Mouse (Mus musculus) stomach, embryonic 14.5 days (tissue): ENCODE measurements at regions not wholly inside any gene's neighbourhood (a gene's known extent, or its start where the extent isn't known, plus 50 kb on each side); places are given as distances from the start of the nearest gene placed in this dataset.

ENCODE experiments used
- ATAC-seq: fragments of 200-750 bp; cut with Nextera tagmentation; 2 replicates; pipeline ENCODE4 v1.8.0; 2017; ENCODE audit warnings: low read depth, moderate TSS enrichment; ENCODE audit not compliant: insufficient number of reproducible peaks, insufficient read depth, low FRiP score
- H3K27ac ChIP-seq: fragments of 300-500 bp; sonication (generic); 2 replicates; pipeline ENCODE4 v1.5.1; 2014; ENCODE audit warnings: mild to moderate bottlenecking, low read length, moderate library complexity, mixed read lengths
- H3K27me3 ChIP-seq: fragments of 300-500 bp; sonication (generic); 2 replicates; pipeline ENCODE4 v1.6.1; 2014; ENCODE audit warnings: low read length, control low read depth, mixed read lengths; ENCODE audit not compliant: control insufficient read depth, insufficient read depth
- H3K36me3 ChIP-seq: fragments of 300-500 bp; sonication (generic); 2 replicates; pipeline ENCODE4 v1.6.1; 2014; ENCODE audit warnings: mild to moderate bottlenecking, control low read depth, low read length, moderate library complexity, mixed read lengths; ENCODE audit not compliant: control insufficient read depth, insufficient read depth
- H3K4me1 ChIP-seq: fragments of 300-500 bp; sonication (generic); 2 replicates; pipeline ENCODE4 v1.6.1; 2014; ENCODE audit warnings: low read length, control low read depth, mixed read lengths; ENCODE audit not compliant: control insufficient read depth, insufficient read depth
- H3K4me2 ChIP-seq: fragments of 300-500 bp; sonication (generic); replicated peaks from 2 replicates; pipeline ENCODE4 v1.6.1; 2014; ENCODE audit warnings: low read depth, low read length, control low read depth
- H3K4me3 ChIP-seq: fragments of 300-500 bp; sonication (generic); 2 replicates; pipeline ENCODE4 v1.5.1; 2014; ENCODE audit warnings: low read depth, low read length, control low read depth
- H3K9ac ChIP-seq: fragments of 300-500 bp; sonication (generic); replicated peaks from 2 replicates; pipeline ENCODE4 v1.6.1; 2014; ENCODE audit warnings: low read depth, mild to moderate bottlenecking, control low read depth, low read length, moderate library complexity, mixed read lengths
- H3K9me3 ChIP-seq: fragments of 300-500 bp; sonication (generic); 2 replicates; pipeline ENCODE4 v1.6.1; 2016; ENCODE audit warnings: low read depth, low read length, control low read depth; ENCODE audit not compliant: control insufficient read depth
- WGBS: fragments of 180-500 bp; shearing (Covaris S2); extraction: QIAGEN DNeasy Blood & Tissue Kit; methylation state at CpG from one replicate; pipeline ENCODE4 v1.1.7; 2014; 5-methylcytosine and 5-hydroxymethylcytosine counted together

- H3K4me1 ChIP-seq = no peaks in the 10 kb centered on the region
- no peak overlapping the region for H3K9ac ChIP-seq
- ATAC-seq = no peak
- no peaks in the 10 kb centered on the region for H3K36me3 ChIP-seq
- H3K27me3 ChIP-seq = no peaks in the 10 kb centered on the region
- no peak overlapping the region for H3K4me2 ChIP-seq
- H3K27ac ChIP-seq = no peak overlapping the region
- H3K4me3 ChIP-seq = no peak overlapping the region
- H3K9me3 ChIP-seq = no peaks in the 10 kb centered on the region
Observed at GRCm38 (mm10) chr17:76205082-76205481, 653.3 kb upstream of the Fam98a start.

GRCm38 (mm10) chr17:76184813-76185212 is 633.1 kb upstream of the Fam98a start:
- no peak overlapping the region for H3K4me2 ChIP-seq
- no peak for ATAC-seq
- H3K27me3 ChIP-seq = no peaks in the 10 kb centered on the region
- H3K36me3 ChIP-seq = no peaks in the 10 kb centered on the region
- H3K4me1 ChIP-seq = no peaks in the 10 kb centered on the region
- 49% methylated on average over 2 of the region's 2 CpGs for WGBS
- no peak overlapping the region for H3K4me3 ChIP-seq
- no peak overlapping the region for H3K9ac ChIP-seq
- H3K9me3 ChIP-seq = no peaks in the 10 kb centered on the region
- no peak overlapping the region for H3K27ac ChIP-seq

GRCm38 (mm10) chr17:76136660-76137495 is 585.1 kb upstream of the Fam98a start:
- no peak overlapping the region for H3K4me2 ChIP-seq
- no peak for ATAC-seq
- no peaks in the 10 kb centered on the region for H3K27me3 ChIP-seq
- H3K4me3 ChIP-seq = no peak overlapping the region
- H3K9ac ChIP-seq = no peak overlapping the region
- H3K9me3 ChIP-seq = no peaks in the 10 kb centered on the region
- no peak overlapping the region for H3K27ac ChIP-seq
- no peaks in the 10 kb centered on the region for H3K4me1 ChIP-seq
- no peaks in the 10 kb centered on the region for H3K36me3 ChIP-seq

- no peak for ATAC-seq
- Histone ChIP-seq H3K4me1 (no peaks in the 10 kb centered on the region), H3K36me3 (no peaks in the 10 kb centered on the region), H3K27me3 (no peaks in the 10 kb centered on the region), H3K9ac (no peak overlapping the region), H3K4me3 (no peak overlapping the region), H3K27ac (no peak overlapping the region), H3K4me2 (no peak overlapping the region), H3K9me3 (no peaks in the 10 kb centered on the region)
- 58% methylated on average over 3 of the region's 3 CpGs for WGBS
Observed at GRCm38 (mm10) chr17:76134030-76134429, 582.3 kb upstream of the Fam98a start.

- ATAC-seq = no peak
- Histone ChIP-seq H3K4me2 (no peak overlapping the region), H3K9ac (no peak overlapping the region)
Observed at GRCm38 (mm10) chr17:76125260-76125659, 573.5 kb upstream of the Fam98a start.

GRCm38 (mm10) chr17:76111315-76112195 is 559.8 kb upstream of the Fam98a start:
- Histone ChIP-seq H3K36me3 (no peaks in the 10 kb centered on the region), H3K4me1 (no peaks in the 10 kb centered on the region), H3K9me3 (no peaks in the 10 kb centered on the region), H3K4me3 (no peak overlapping the region), H3K27ac (no peak overlapping the region), H3K9ac (no peak overlapping the region), H3K27me3 (no peaks in the 10 kb centered on the region), H3K4me2 (no peak overlapping the region)
- ATAC-seq = no peak
- WGBS = 77% methylated on average over 9 of the region's 9 CpGs

More at GRCm38 (mm10) chr17:76125260-76125659, 573.5 kb upstream of the Fam98a start:
- Histone ChIP-seq H3K36me3 (no peaks in the 10 kb centered on the region), H3K4me1 (no peaks in the 10 kb centered on the region), H3K27me3 (no peaks in the 10 kb centered on the region), H3K27ac (no peak overlapping the region), H3K9me3 (no peaks in the 10 kb centered on the region), H3K4me3 (no peak overlapping the region)
- 87% methylated on average over 5 of the region's 5 CpGs for WGBS

GRCm38 (mm10) chr17:76110856-76111255 is 559.1 kb upstream of the Fam98a start:
- Histone ChIP-seq H3K27ac (no peak overlapping the region), H3K27me3 (no peaks in the 10 kb centered on the region), H3K4me2 (no peak overlapping the region), H3K9ac (no peak overlapping the region), H3K36me3 (no peaks in the 10 kb centered on the region), H3K9me3 (no peaks in the 10 kb centered on the region), H3K4me3 (no peak overlapping the region), H3K4me1 (no peaks in the 10 kb centered on the region)
- WGBS = 93% methylated on average over 1 of the region's 1 CpGs
- ATAC-seq = no peak

- no peak overlapping the region for H3K27ac ChIP-seq
- H3K4me3 ChIP-seq = no peak overlapping the region
- no peaks in the 10 kb centered on the region for H3K9me3 ChIP-seq
- no peak overlapping the region for H3K9ac ChIP-seq
- H3K27me3 ChIP-seq = no peaks in the 10 kb centered on the region
- WGBS = 91% methylated on average over 3 of the region's 3 CpGs
- no peak overlapping the region for H3K4me2 ChIP-seq
- ATAC-seq = no peak
- no peaks in the 10 kb centered on the region for H3K4me1 ChIP-seq
- H3K36me3 ChIP-seq = no peaks in the 10 kb centered on the region
Observed at GRCm38 (mm10) chr17:76083536-76083935, 531.8 kb upstream of the Fam98a start.
